Mouse (Mus musculus): ENCODE data around the gene Swap70. TPM values are rescaled to one million over a fixed set of nuclear protein-coding genes. Genes with fewer than 3 reads are reported as not detected.

Gene Swap70
- total RNA-seq, 2 experiments from 2014 or later: 10.8 to 14.7 TPM

DNA sequence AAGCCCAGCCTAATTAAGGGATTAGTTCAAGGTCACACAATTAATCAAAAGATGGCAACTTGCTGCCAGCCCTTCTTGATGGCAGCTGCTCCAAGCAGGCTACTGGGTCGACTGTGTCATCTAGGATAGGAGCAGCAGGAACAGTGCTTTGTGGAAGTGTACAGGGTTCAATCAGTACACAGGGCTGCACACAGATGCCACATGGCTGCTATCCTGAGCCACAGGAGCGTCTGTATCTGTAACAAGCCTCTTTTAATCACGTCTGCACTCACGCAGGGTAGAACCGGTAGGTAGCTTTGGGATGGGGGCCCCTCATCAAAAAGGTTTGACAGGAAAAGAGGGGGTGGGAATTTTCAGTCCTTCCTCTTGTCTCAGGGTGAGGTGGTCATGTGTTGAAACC lies 84.8 kb downstream of the Swap70 start:
- DNase-seq: no peak

DNA sequence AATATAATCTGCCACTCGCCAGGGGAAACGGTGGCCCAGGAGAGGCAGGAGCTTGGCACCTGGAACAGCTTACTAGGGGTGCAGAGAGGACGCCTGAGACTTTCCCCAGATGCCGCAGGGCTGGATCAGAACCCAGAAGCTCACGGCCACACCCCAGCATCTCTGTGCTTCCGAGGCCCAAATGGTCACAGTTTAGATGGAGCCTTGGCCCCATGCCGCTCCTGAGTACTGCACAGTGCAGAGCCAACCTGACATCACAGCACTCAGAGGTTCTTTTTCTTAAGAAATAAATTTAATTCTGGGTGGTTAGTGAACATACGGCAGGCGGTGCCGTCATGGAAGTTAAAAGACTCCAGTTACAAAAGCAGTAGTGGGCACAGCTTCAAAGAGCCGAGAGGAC lies 86.2 kb downstream of the Swap70 start:
- DNase-seq: no peak

GRCm38 (mm10) chr7:110309246-110309645 lies 87.7 kb downstream of the Swap70 start:
- no peak for DNase-seq

DNA sequence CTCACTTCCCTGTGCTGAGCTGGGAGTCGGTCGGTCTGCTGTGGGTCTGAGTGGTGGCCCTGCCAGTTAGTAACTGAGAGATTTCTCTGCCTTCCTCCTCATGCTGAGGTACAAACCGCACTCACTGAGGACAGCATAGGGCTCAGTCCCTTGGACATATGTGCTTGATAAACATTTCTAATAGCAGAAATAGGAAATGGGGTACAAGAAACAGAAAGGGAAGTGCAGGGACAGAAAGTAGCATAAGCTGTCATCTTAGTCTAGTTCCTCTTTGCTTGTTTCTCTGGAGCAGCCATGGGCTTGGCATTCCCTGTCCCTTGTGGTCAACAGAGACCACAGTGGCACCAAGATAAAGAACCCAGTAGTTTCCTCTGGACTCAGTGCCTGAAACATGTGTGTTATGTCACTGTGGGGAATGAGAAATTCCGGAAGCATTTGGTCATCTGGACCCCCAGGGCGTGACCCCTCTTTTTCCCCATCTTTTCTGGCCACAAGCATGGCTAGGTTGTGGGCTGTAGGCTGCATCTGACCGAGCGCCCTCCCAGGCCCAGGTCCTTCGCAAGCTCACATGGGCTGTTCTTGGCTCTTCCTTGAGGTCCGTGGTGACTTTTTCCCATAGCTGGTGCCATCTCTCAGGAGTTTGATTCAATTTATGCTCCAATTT lies 92.0 kb downstream of the Swap70 start:
- DNase-seq: peak; percentile 21 to 68

DNA sequence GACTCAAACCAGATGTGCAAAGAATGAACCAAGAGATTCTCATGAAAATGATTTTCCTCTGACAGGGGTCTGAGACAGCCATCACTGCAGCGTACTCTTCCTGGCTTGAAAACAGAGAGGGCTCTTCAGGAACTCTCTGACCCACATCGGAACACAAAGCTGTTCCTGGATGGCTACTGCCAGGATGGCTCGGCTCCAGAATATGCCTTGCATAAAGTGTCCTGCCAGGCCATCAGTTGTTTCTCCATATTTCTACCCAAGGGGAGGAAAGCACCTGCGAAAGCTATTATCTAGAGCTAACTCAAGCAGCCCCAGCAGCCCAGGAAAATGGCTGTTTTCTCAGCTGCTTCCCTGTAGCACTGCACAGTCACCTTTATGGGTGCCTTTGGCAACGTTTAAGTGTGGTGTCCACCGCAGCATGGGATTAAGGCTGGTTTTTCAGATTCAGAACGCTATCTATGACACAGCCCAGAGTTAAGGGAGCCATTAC lies 92.9 kb downstream of the Swap70 start:
- peak in 1 of 2 experiments; percentile 42 for DNase-seq

DNA sequence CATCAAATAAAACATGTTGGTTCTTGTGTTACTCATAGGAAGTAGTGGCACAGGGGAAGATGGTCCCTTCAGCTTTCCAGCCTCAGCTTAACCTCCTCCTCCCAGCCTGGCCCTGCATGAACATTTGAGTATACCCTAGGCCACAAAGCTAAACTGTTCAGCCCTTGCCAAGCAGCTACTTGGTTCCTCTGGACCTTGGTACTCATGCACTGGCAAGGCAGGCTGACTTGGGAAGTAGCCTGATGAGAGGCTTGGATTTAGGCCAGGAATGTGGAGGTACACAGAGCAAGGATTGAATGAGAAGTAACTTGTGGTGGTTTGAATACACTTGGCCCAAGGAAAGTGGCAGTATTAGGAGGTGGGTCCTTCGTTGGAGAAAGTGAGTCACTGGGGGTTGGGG lies 93.8 kb downstream of the Swap70 start:
- DNase-seq: no peak

GRCm38 (mm10) chr7:110317412-110317811 lies 95.9 kb downstream of the Swap70 start:
- no peak for DNase-seq

- peak; percentile 29 to 36 for DNase-seq
Observed at GRCm38 (mm10) chr7:110318971-110319519, 97.5 kb downstream of the Swap70 start.

DNA sequence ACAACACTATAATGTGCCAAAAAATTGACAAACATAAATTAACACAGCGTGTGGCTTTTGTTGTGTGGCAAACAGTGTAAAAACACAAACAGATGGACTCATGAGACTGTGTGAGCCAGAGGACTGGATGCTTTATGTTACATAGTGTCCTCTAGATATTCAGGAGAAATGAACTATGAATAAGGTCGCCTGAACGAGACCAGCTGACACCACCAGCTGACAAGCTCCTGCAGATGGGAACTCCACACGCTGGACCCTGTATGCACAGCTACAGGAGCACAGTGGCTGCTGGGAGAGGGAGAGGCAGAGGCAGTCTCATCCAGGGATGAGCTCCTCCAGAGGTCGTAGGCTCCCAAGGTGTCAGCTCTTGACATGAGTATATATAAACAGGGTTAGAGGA lies 99.6 kb downstream of the Swap70 start:
- no peak for DNase-seq

DNA sequence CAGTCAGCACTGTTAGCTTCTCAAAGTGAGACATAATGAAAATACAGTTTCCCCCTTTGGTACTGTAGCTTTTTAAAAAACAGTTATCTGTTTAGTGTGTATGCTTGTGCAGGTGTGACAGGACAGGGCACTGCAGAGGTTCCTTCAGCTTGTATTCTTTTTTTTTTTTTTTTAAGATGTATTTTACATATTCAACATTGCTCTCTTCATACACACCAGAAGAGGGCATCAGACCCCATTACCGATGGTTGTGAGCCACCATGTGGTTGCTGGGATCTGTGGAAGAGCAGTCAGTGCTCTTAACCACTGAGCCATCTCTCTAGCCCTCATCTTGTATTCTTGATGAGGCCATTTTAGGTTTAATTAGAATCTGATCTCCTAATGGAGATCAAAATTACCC lies 103.3 kb downstream of the Swap70 start:
- DNase-seq: no peak

DNA sequence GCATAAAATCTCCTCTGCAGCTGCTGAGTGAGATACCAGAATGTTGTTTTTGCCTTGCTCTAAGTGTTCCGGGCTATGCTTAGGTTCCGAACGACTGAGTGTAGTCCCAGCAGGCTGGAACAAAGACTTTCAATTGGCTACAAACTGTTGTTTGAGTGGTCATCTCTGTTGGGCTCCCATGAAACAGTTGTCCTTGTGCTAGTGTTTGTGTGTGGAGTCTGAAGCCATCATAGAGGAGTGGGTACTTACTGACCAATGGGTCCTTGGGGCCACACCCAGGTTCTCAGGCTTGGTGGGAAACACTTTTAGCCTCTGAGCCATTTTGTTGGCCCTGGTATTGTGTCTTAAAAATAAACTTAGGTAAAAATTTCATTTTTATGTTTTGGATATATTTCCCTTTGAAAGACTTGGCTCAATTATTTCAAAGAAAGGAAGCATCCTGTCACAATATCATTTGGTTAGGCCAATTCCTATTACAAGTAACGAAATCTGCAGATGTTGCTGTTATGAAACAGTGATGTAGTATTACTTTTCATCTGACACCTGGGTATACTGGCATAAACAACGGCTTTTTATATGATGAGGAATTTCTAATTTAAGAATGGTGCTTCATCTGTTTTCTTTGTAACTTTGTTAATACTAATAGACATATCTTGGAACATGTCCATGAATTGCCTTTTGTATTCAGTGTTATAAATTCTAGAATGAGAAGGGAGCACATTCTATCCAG lies 104.0 kb downstream of the Swap70 start:
- DNase-seq: no peak

Other genes with a start within 250 kb of the Swap70 start
- gene Tmem41b, start 234.8 kb upstream of the Swap70 start, total RNA-seq (2021): 10 to 100 TPM; 43.4 to 54.7 TPM
- gene Ipo7, start 203.4 kb upstream of the Swap70 start, total RNA-seq (2021): 10 to 100 TPM; 96.4 to 99.0 TPM
- gene Zfp143, start 160.5 kb upstream of the Swap70 start, total RNA-seq (2021): 1 to 10 TPM; 6.8 to 7.6 TPM
- 10 to 100 TPM in 1 of 2 experiments, 1 to 10 TPM in 1; 9.2 to 11.3 TPM for gene Wee1, start 99.7 kb upstream of the Swap70 start, total RNA-seq (2021)